Mouse (Mus musculus) lung, embryonic 15.5 days (tissue): ENCODE measurements around the gene Lypd3. TPM values are rescaled to one million over a fixed set of nuclear protein-coding genes. Genes with fewer than 3 reads are reported as not detected.

Source experiments
- ATAC-seq: fragments of 200-750 bp; cut with Nextera tagmentation; 2 replicates; pipeline ENCODE4 v1.8.0; 2017; ENCODE audit warnings: moderate number of reproducible peaks, borderline replicate concordance; ENCODE audit not compliant: low FRiP score, low TSS enrichment; ENCODE audit errors: extremely low read depth
- H3K27ac ChIP-seq: fragments of 300-500 bp; sonication (generic); 2 replicates; pipeline ENCODE4 v1.5.1; 2015; ENCODE audit warnings: moderate library complexity, mild to moderate bottlenecking, inconsistent platforms
- H3K27me3 ChIP-seq: fragments of 300-500 bp; sonication (generic); 2 replicates; pipeline ENCODE4 v1.6.1; 2015; ENCODE audit warnings: inconsistent platforms
- H3K36me3 ChIP-seq: fragments of 300-500 bp; sonication (generic); 2 replicates; pipeline ENCODE4 v1.6.1; 2015; ENCODE audit warnings: inconsistent platforms
- H3K4me1 ChIP-seq: fragments of 300-500 bp; sonication (generic); 2 replicates; pipeline ENCODE4 v1.6.1; 2015; ENCODE audit warnings: inconsistent platforms
- H3K4me2 ChIP-seq: fragments of 300-500 bp; sonication (generic); 2 replicates; pipeline ENCODE4 v1.6.1; 2015; ENCODE audit warnings: inconsistent platforms, mild to moderate bottlenecking, moderate library complexity
- H3K4me3 ChIP-seq: fragments of 300-500 bp; sonication (generic); 2 replicates; pipeline ENCODE4 v1.5.1; 2015; ENCODE audit warnings: mild to moderate bottlenecking, inconsistent platforms
- H3K9ac ChIP-seq: fragments of 300-500 bp; sonication (generic); 2 replicates; pipeline ENCODE4 v1.6.1; 2015; ENCODE audit warnings: inconsistent platforms
- H3K9me3 ChIP-seq: fragments of 300-500 bp; sonication (generic); 2 replicates; pipeline ENCODE4 v1.6.1; 2016; ENCODE audit warnings: inconsistent platforms
- WGBS: fragments of 180-500 bp; shearing (Covaris S2); methylation state at CpG from one replicate; pipeline ENCODE4 v1.1.7; 2015; 5-methylcytosine and 5-hydroxymethylcytosine counted together
- polyA plus RNA-seq: library from polyadenylated mRNA; unstranded; fragments of >200 nt; fragmentation: Nextera tagmentation; extraction: Ambion mirVana; gene quantifications from 2 replicates; pipeline ENCODE4 v1.2.1, GENCODE M21; 2015

The Lypd3 gene
- polyA plus RNA-seq, 1 experiment from 2014 or later = 0.40 TPM

- Histone ChIP-seq H3K27me3 (peaks cover 36% of the 10 kb centered on the region), H3K4me3 (no peak overlapping the region), H3K4me2 (no peak overlapping the region), H3K9me3 (no peaks in the 10 kb centered on the region), H3K4me1 (peaks cover 12% of the 10 kb centered on the region), H3K9ac (no peak overlapping the region), H3K27ac (no peak overlapping the region), H3K36me3 (no peaks in the 10 kb centered on the region)
- ATAC-seq = no peak
- WGBS = 7% methylated on average over 9 of the region's 9 CpGs
Observed at GRCm38 (mm10) chr7:24642491-24642890, 6.1 kb downstream of the Lypd3 start.

GRCm38 (mm10) chr7:24644492-24644891 is 8.1 kb downstream of the Lypd3 start:
- H3K4me3 ChIP-seq = no peak overlapping the region

GRCm38 (mm10) chr7:24644996-24645395 is 8.6 kb downstream of the Lypd3 start:
- no peak overlapping the region for H3K4me2 ChIP-seq
- no peak overlapping the region for H3K9ac ChIP-seq
- no peak overlapping the region for H3K4me3 ChIP-seq
- no peaks in the 10 kb centered on the region for H3K9me3 ChIP-seq
- WGBS = 70% methylated on average over 7 of the region's 7 CpGs
- no peaks in the 10 kb centered on the region for H3K36me3 ChIP-seq
- peaks cover 15% of the 10 kb centered on the region; the same call in 1 of the 2 replicates for H3K27me3 ChIP-seq
- ATAC-seq = no peak
- no peak overlapping the region for H3K27ac ChIP-seq
- H3K4me1 ChIP-seq = no peaks in the 10 kb centered on the region

More at GRCm38 (mm10) chr7:24644492-24644891, 8.1 kb downstream of the Lypd3 start:
- H3K9me3 ChIP-seq = no peaks in the 10 kb centered on the region
- H3K27ac ChIP-seq = no peak overlapping the region
- H3K4me2 ChIP-seq = no peak overlapping the region
- 74% methylated on average over 6 of the region's 6 CpGs for WGBS
- H3K9ac ChIP-seq = no peak overlapping the region
- ATAC-seq = no peak
- no peaks in the 10 kb centered on the region for H3K36me3 ChIP-seq
- H3K27me3 ChIP-seq = peaks cover 20% of the 10 kb centered on the region; the same call in 1 of the 2 replicates
- no peaks in the 10 kb centered on the region for H3K4me1 ChIP-seq

- H3K27ac ChIP-seq = no peak overlapping the region
- H3K4me1 ChIP-seq = no peaks in the 10 kb centered on the region
- H3K9ac ChIP-seq = no peak overlapping the region
- no peak for ATAC-seq
- H3K27me3 ChIP-seq = peaks cover 3% of the 10 kb centered on the region; the same call in 1 of the 2 replicates
- no peaks in the 10 kb centered on the region for H3K36me3 ChIP-seq
- WGBS = 63% methylated on average over 7 of the region's 7 CpGs
- H3K4me3 ChIP-seq = no peak overlapping the region
- H3K4me2 ChIP-seq = no peak overlapping the region
- no peaks in the 10 kb centered on the region for H3K9me3 ChIP-seq
Observed at GRCm38 (mm10) chr7:24646486-24646885, 10.1 kb downstream of the Lypd3 start.

- H3K27ac ChIP-seq = no peak overlapping the region
- H3K27me3 ChIP-seq = no peaks in the 10 kb centered on the region
- WGBS = 14% methylated on average over 7 of the region's 7 CpGs
- no peak overlapping the region for H3K4me2 ChIP-seq
- no peak for ATAC-seq
- H3K9ac ChIP-seq = no peak overlapping the region
- no peaks in the 10 kb centered on the region for H3K36me3 ChIP-seq
- H3K4me1 ChIP-seq = no peaks in the 10 kb centered on the region
- no peaks in the 10 kb centered on the region for H3K9me3 ChIP-seq
- no peak overlapping the region for H3K4me3 ChIP-seq
Observed at GRCm38 (mm10) chr7:24653681-24654080, 17.3 kb downstream of the Lypd3 start.

- Histone ChIP-seq H3K4me2 (no peak overlapping the region), H3K9ac (no peak overlapping the region), H3K4me3 (no peak overlapping the region), H3K9me3 (no peaks in the 10 kb centered on the region), H3K27ac (no peak overlapping the region), H3K4me1 (no peaks in the 10 kb centered on the region), H3K27me3 (no peaks in the 10 kb centered on the region), H3K36me3 (no peaks in the 10 kb centered on the region)
- WGBS = 33% methylated on average over 12 of the region's 12 CpGs
- ATAC-seq = no peak
Observed at GRCm38 (mm10) chr7:24659737-24660357, 23.5 kb downstream of the Lypd3 start.

GRCm38 (mm10) chr7:24661118-24661904 is 25.0 kb downstream of the Lypd3 start:
- Histone ChIP-seq H3K4me3 (no peak overlapping the region), H3K9me3 (no peaks in the 10 kb centered on the region), H3K9ac (no peak overlapping the region), H3K36me3 (no peaks in the 10 kb centered on the region), H3K4me1 (no peaks in the 10 kb centered on the region), H3K27ac (no peak overlapping the region), H3K27me3 (no peaks in the 10 kb centered on the region), H3K4me2 (no peak overlapping the region)
- no peak for ATAC-seq
- 52% methylated on average over 17 of the region's 17 CpGs for WGBS

- Histone ChIP-seq H3K4me3 (no peak overlapping the region), H3K27ac (no peak overlapping the region), H3K9ac (no peak overlapping the region), H3K4me2 (no peak overlapping the region), H3K9me3 (no peaks in the 10 kb centered on the region), H3K36me3 (no peaks in the 10 kb centered on the region), H3K27me3 (no peaks in the 10 kb centered on the region), H3K4me1 (no peaks in the 10 kb centered on the region)
- ATAC-seq = peak; percentile 35; the same call in 1 of the 2 replicates
- 13% methylated on average over 8 of the region's 8 CpGs for whole genome bisulfite sequencing
Observed at GRCm38 (mm10) chr7:24662575-24662974, 26.2 kb downstream of the Lypd3 start.

GRCm38 (mm10) chr7:24664301-24664700 is 28.0 kb downstream of the Lypd3 start:
- WGBS = 34% methylated on average over 8 of the region's 8 CpGs
- Histone ChIP-seq H3K9ac (no peak overlapping the region), H3K36me3 (no peaks in the 10 kb centered on the region), H3K27me3 (no peaks in the 10 kb centered on the region), H3K27ac (no peak overlapping the region), H3K4me3 (no peak overlapping the region), H3K4me2 (no peak overlapping the region), H3K9me3 (no peaks in the 10 kb centered on the region), H3K4me1 (no peaks in the 10 kb centered on the region)
- ATAC-seq = no peak

GRCm38 (mm10) chr7:24664959-24665358 is 28.6 kb downstream of the Lypd3 start:
- no peaks in the 10 kb centered on the region for H3K36me3 ChIP-seq
- H3K27ac ChIP-seq = no peak overlapping the region
- ATAC-seq = no peak
- WGBS = 74% methylated on average over 9 of the region's 9 CpGs
- no peak overlapping the region for H3K4me3 ChIP-seq
- H3K9me3 ChIP-seq = no peaks in the 10 kb centered on the region
- H3K4me1 ChIP-seq = no peaks in the 10 kb centered on the region
- no peaks in the 10 kb centered on the region for H3K27me3 ChIP-seq
- H3K4me2 ChIP-seq = no peak overlapping the region
- H3K9ac ChIP-seq = no peak overlapping the region

- H3K4me2 ChIP-seq = no peak overlapping the region
- no peak overlapping the region for H3K4me3 ChIP-seq
- H3K4me1 ChIP-seq = 0 out of 2 replicates have a peak, but pooled peaks cover 4% of the 10 kb centered on the region
- WGBS = 90% methylated on average over 23 of the region's 23 CpGs
- no peak overlapping the region for H3K27ac ChIP-seq
- H3K36me3 ChIP-seq = no peaks in the 10 kb centered on the region
- no peak for ATAC-seq
- no peaks in the 10 kb centered on the region for H3K9me3 ChIP-seq
- H3K27me3 ChIP-seq = no peaks in the 10 kb centered on the region
- H3K9ac ChIP-seq = no peak overlapping the region
Observed at GRCm38 (mm10) chr7:24671944-24672439, 35.6 kb downstream of the Lypd3 start.

GRCm38 (mm10) chr7:24676575-24676974 is 40.2 kb downstream of the Lypd3 start, which contains the start of gene Tex101:
Tex101 (minus strand) TSS chr7:24676675.
- H3K4me2 ChIP-seq = no peak within 1 kb of the TSS
- no peaks in the 10 kb centered on the region for H3K36me3 ChIP-seq
- WGBS = 82% methylated on average over 9 of the region's 9 CpGs
- 0 out of 2 replicates have a peak, but pooled peaks cover 4% of the 10 kb centered on the region for H3K4me1 ChIP-seq
- H3K27me3 ChIP-seq = no peaks in the 10 kb centered on the region
- H3K4me3 ChIP-seq = no peak within 1 kb of the TSS
- H3K9me3 ChIP-seq = no peaks in the 10 kb centered on the region
- H3K27ac ChIP-seq = no peak within 1 kb of the TSS
- H3K9ac ChIP-seq = no peak within 1 kb of the TSS
- no peak for ATAC-seq
